Comparison of ENCODE assay signal across 8 mouse cellular contexts in the genomic region with DNA sequence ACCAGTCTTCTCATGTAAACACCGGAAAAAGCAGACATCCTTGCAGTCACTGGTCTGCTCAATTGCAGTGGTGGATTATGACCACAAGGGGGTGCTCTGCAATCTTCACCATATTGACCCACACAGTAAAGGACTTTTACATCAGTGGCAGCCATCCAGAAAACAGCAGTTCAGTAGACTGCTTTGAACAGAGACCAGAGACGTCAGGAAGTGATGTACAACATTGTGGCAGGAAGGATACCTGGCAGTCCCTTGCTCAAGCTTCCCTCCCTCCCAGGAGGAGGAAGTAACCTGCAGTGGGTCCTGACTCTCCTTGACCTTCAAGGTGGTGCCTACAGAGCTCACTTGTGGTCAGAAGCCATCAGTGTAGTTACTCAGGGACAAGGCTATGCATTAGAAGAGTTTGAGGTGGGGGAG. TPM values are rescaled to one million over a fixed set of nuclear protein-coding genes. Genes with fewer than 3 reads are reported as not detected.
DNase-seq lines count a peak whose midpoint lies in the region; ATAC-seq and TF ChIP-seq lines count a peak whose summit lies in the region.

No protein-coding gene starts in this region.

- no peak overlapping the region for H3K4me2 ChIP-seq in embryonic facial prominence, embryonic 11.5 days (ENCODE audit: low read depth, low read length)
- no peak overlapping the region for H3K4me2 ChIP-seq in hindbrain, embryonic 14.5 days (replicated peaks)
- peak overlapping the region; percentile 25 for H3K4me2 ChIP-seq in stomach, embryonic 16.5 days (ENCODE audit: low read depth, low read length)

- H3K27me3 ChIP-seq in embryonic facial prominence, embryonic 11.5 days (ENCODE audit: control insufficient read depth, insufficient read depth, low read length): no peaks in the 10 kb centered on the region
- H3K27me3 ChIP-seq in hindbrain, embryonic 14.5 days (ENCODE audit: control insufficient read depth, insufficient read depth, low read length): no peaks in the 10 kb centered on the region
- no peaks in the 10 kb centered on the region for H3K27me3 ChIP-seq in stomach, embryonic 16.5 days (ENCODE audit: control insufficient read depth, insufficient read depth, low read length)

- H3K4me3 ChIP-seq in left cerebral cortex, adult 2 months: no peak overlapping the region
- no peak overlapping the region for H3K4me3 ChIP-seq in embryonic facial prominence, embryonic 11.5 days (ENCODE audit: low read depth, low read length)
- no peak overlapping the region for H3K4me3 ChIP-seq in hindbrain, embryonic 14.5 days (replicated peaks; ENCODE audit: low read length)
- H3K4me3 ChIP-seq in stomach, embryonic 16.5 days (replicated peaks; ENCODE audit: low read length): no peak overlapping the region

- peak; percentile 93 for TF ChIP-seq CTCF in left cerebral cortex, adult 2 months (IDR thresholded peaks at IDR 0.05)

- H3K9ac ChIP-seq in embryonic facial prominence, embryonic 11.5 days (replicated peaks; ENCODE audit: low read length): no peak overlapping the region
- no peak overlapping the region for H3K9ac ChIP-seq in hindbrain, embryonic 14.5 days
- no peak overlapping the region for H3K9ac ChIP-seq in stomach, embryonic 16.5 days (ENCODE audit: low read length)

- H3K36me3 ChIP-seq in embryonic facial prominence, embryonic 11.5 days (replicated peaks; ENCODE audit: control insufficient read depth, insufficient read depth, low read depth, low read length): no peaks in the 10 kb centered on the region
- H3K36me3 ChIP-seq in hindbrain, embryonic 14.5 days (replicated peaks; ENCODE audit: control insufficient read depth, insufficient read depth): no peaks in the 10 kb centered on the region
- peaks cover under 1% of the 10 kb centered on the region; the same call in 1 of the 2 replicates for H3K36me3 ChIP-seq in stomach, embryonic 16.5 days (ENCODE audit: control insufficient read depth, insufficient read depth, low read length)

- 9% methylated on average over 2 of the region's 2 CpGs for WGBS in embryonic facial prominence, embryonic 11.5 days
- WGBS in hindbrain, embryonic 14.5 days: 9% methylated on average over 2 of the region's 2 CpGs
- WGBS in stomach, embryonic 16.5 days: 2% methylated on average over 2 of the region's 2 CpGs

- no peak for ATAC-seq in embryonic facial prominence, embryonic 11.5 days (replicated peaks; ENCODE audit: insufficient number of reproducible peaks, low FRiP score, low TSS enrichment, low read depth)
- no peak for ATAC-seq in hindbrain, embryonic 14.5 days (ENCODE audit: low FRiP score)
- no peak; the same call in 1 of the 2 replicates for ATAC-seq in stomach, embryonic 16.5 days (ENCODE audit: insufficient read depth, low FRiP score)

- peak in 1 of 2 experiments; percentile 58 for DNase-seq in left cerebral cortex, adult 2 months (ENCODE audit: extremely low spot score in 1 of 2, low spot score in 2 of 2)
- DNase-seq in left cerebral cortex, adult 8-10 months (ENCODE audit: low spot score in 2 of 2): no peak
- peak; percentile 86 for DNase-seq in ZHBTc4 (ENCODE audit: low read depth, low spot score)
- peak; percentile 83 for DNase-seq in embryonic facial prominence, embryonic 11.5 days (ENCODE audit: low spot score)
- peak; percentile 86 for DNase-seq in hindbrain, embryonic 14.5 days (ENCODE audit: low spot score)
- peak; percentile 78 for DNase-seq in left cerebral cortex, postnatal 4 days
- DNase-seq in mesoderm, embryonic 11.5 days (ENCODE audit: low read depth, low spot score): peak; percentile 79

- no peaks in the 10 kb centered on the region for H3K9me3 ChIP-seq in embryonic facial prominence, embryonic 11.5 days (replicated peaks; ENCODE audit: control insufficient read depth, low read length)
- H3K9me3 ChIP-seq in hindbrain, embryonic 14.5 days (ENCODE audit: control insufficient read depth, low read length): no peaks in the 10 kb centered on the region
- no peaks in the 10 kb centered on the region for H3K9me3 ChIP-seq in stomach, embryonic 16.5 days (replicated peaks; ENCODE audit: control insufficient read depth, low read length)

- H3K4me1 ChIP-seq in embryonic facial prominence, embryonic 11.5 days (ENCODE audit: control insufficient read depth, insufficient read depth, low read length): no peaks in the 10 kb centered on the region
- H3K4me1 ChIP-seq in hindbrain, embryonic 14.5 days (replicated peaks; ENCODE audit: control insufficient read depth, insufficient read depth, low read length): peaks cover 10% of the 10 kb centered on the region; the same call in 1 of the 2 replicates
- peaks cover 28% of the 10 kb centered on the region for H3K4me1 ChIP-seq in stomach, embryonic 16.5 days (ENCODE audit: control insufficient read depth, insufficient read depth, low read length)

- H3K27ac ChIP-seq in left cerebral cortex, adult 2 months: no peak overlapping the region; the same call in 1 of the 2 replicates
- no peak overlapping the region for H3K27ac ChIP-seq in embryonic facial prominence, embryonic 11.5 days (replicated peaks; ENCODE audit: low read depth, low read length)
- H3K27ac ChIP-seq in hindbrain, embryonic 14.5 days: no peak overlapping the region
- peak overlapping the region; percentile 74 for H3K27ac ChIP-seq in stomach, embryonic 16.5 days (ENCODE audit: low read length)

- intact Hi-C loops in left cerebral cortex, adult 2 months (cut with DNase I): loop anchor here (5.0 kb wide), 1 partner anchor 141 kb away; no protein-coding TSS in a partner anchor
- intact Hi-C loops in left cerebral cortex, postnatal 4 days (cut with DNase I): loop anchor here (5.0 kb wide), 2 partner anchors 46 to 61 kb away; no protein-coding TSS in a partner anchor

RNA-seq across cellular contexts. Expression of a gene that starts 8.5 kb away (rescaled TPM):
- total RNA-seq in left cerebral cortex, adult 2 months (2021): 1,000 to 10,000 TPM; 1,492 to 1,507 TPM
- total RNA-seq in left cerebral cortex, adult 8-10 months (2022): 1,000 to 10,000 TPM; 1,476 to 1,616 (median 1,547) TPM
- 1,660 and 1,740 TPM in 2 replicates for polyA plus RNA-seq in embryonic facial prominence, embryonic 11.5 days (2014; fragmentation: Nextera tagmentation; extraction: Ambion mirVana)
- 1,324 and 1,355 TPM in 2 replicates for polyA plus RNA-seq in hindbrain, embryonic 14.5 days (2014; fragmentation: Nextera tagmentation; extraction: Ambion mirVana)
- 1,000 to 10,000 TPM; 1,680 to 1,682 TPM for total RNA-seq in left cerebral cortex, postnatal 4 days (2021)
- polyA plus RNA-seq in stomach, embryonic 16.5 days (2015; fragmentation: Nextera tagmentation; extraction: Ambion mirVana): 1,400 and 1,468 TPM in 2 replicates

RNA-seq across cellular contexts. Expression of a gene that starts 17.8 kb away (rescaled TPM):
- 10 to 100 TPM; 19.7 to 23.6 TPM for total RNA-seq in left cerebral cortex, adult 2 months (2021)
- total RNA-seq in left cerebral cortex, adult 8-10 months (2022): 10 to 100 TPM; 27.4 to 32.1 (median 29.5) TPM
- 52.5 and 58.9 TPM in 2 replicates for polyA plus RNA-seq in embryonic facial prominence, embryonic 11.5 days (2014; fragmentation: Nextera tagmentation; extraction: Ambion mirVana)
- 41.5 and 42.7 TPM in 2 replicates for polyA plus RNA-seq in hindbrain, embryonic 14.5 days (2014; fragmentation: Nextera tagmentation; extraction: Ambion mirVana)
- 10 to 100 TPM; 68.8 to 69.9 TPM for total RNA-seq in left cerebral cortex, postnatal 4 days (2021)
- polyA plus RNA-seq in stomach, embryonic 16.5 days (2015; fragmentation: Nextera tagmentation; extraction: Ambion mirVana): 85.3 and 90.0 TPM in 2 replicates

RNA-seq across cellular contexts. Expression of a gene that starts 17.9 kb away (rescaled TPM):
- total RNA-seq in left cerebral cortex, adult 2 months (2021): 10 to 100 TPM; 21.5 to 26.3 TPM
- 10 to 100 TPM; 26.8 to 33.4 (median 29.4) TPM for total RNA-seq in left cerebral cortex, adult 8-10 months (2022)
- 85.6 and 92.2 TPM in 2 replicates for polyA plus RNA-seq in embryonic facial prominence, embryonic 11.5 days (2014; fragmentation: Nextera tagmentation; extraction: Ambion mirVana)
- polyA plus RNA-seq in hindbrain, embryonic 14.5 days (2014; fragmentation: Nextera tagmentation; extraction: Ambion mirVana): 83.1 and 84.2 TPM in 2 replicates
- 10 to 100 TPM; 39.2 to 40.2 TPM for total RNA-seq in left cerebral cortex, postnatal 4 days (2021)
- 115 and 117 TPM in 2 replicates for polyA plus RNA-seq in stomach, embryonic 16.5 days (2015; fragmentation: Nextera tagmentation; extraction: Ambion mirVana)

RNA-seq across cellular contexts. Expression of a gene that starts 20.3 kb away (rescaled TPM):
- total RNA-seq in left cerebral cortex, adult 2 months (2021): not detected
- not detected for total RNA-seq in left cerebral cortex, adult 8-10 months (2022)
- 1.6 and 5.6 TPM in 2 replicates for polyA plus RNA-seq in embryonic facial prominence, embryonic 11.5 days (2014; fragmentation: Nextera tagmentation; extraction: Ambion mirVana)
- not detected in 2 replicates for polyA plus RNA-seq in hindbrain, embryonic 14.5 days (2014; fragmentation: Nextera tagmentation; extraction: Ambion mirVana)
- not detected for total RNA-seq in left cerebral cortex, postnatal 4 days (2021)
- 0.67 and 3.5 TPM in 2 replicates for polyA plus RNA-seq in stomach, embryonic 16.5 days (2015; fragmentation: Nextera tagmentation; extraction: Ambion mirVana)

RNA-seq across cellular contexts. Expression of a gene that starts 26.1 kb away (rescaled TPM):
- 1 to 10 TPM; 2.3 to 2.4 TPM for total RNA-seq in left cerebral cortex, adult 2 months (2021)
- total RNA-seq in left cerebral cortex, adult 8-10 months (2022): 1 to 10 TPM; 2.1 to 3.2 (median 2.5) TPM
- 3.5 and 5.3 TPM in 2 replicates for polyA plus RNA-seq in embryonic facial prominence, embryonic 11.5 days (2014; fragmentation: Nextera tagmentation; extraction: Ambion mirVana)
- 4.3 and 4.7 TPM in 2 replicates for polyA plus RNA-seq in hindbrain, embryonic 14.5 days (2014; fragmentation: Nextera tagmentation; extraction: Ambion mirVana)
- total RNA-seq in left cerebral cortex, postnatal 4 days (2021): 1 to 10 TPM; 2.4 to 2.7 TPM
- polyA plus RNA-seq in stomach, embryonic 16.5 days (2015; fragmentation: Nextera tagmentation; extraction: Ambion mirVana): 4.2 and 4.4 TPM in 2 replicates

Comparison
In these comparisons a context has a peak if more than half of its experiments do, and no peak if none do; other contexts are left out.
1. DNase-seq: peak in ZHBTc4 (single experiment), embryonic facial prominence, embryonic 11.5 days (single experiment), hindbrain, embryonic 14.5 days (single experiment), left cerebral cortex, postnatal 4 days (single experiment) and mesoderm, embryonic 11.5 days (single experiment); none in left cerebral cortex, adult 8-10 months (0 of 2).